Mouse (Mus musculus) testis, postnatal 14 days (tissue): ENCODE measurements at regions not wholly inside any gene's neighbourhood (a gene's known extent, or its start where the extent isn't known, plus 50 kb on each side); places are given as distances from the start of the nearest gene placed in this dataset.
A peak's percentile ranks its signal among the peaks of the same experiment; 100 is the strongest.
"Not testable (repeated sequence)": the region's sequence is repeated elsewhere in the genome, so short reads cannot be mapped to it uniquely, and the experiment has no call there.

ENCODE experiments used
- DNase-seq: peaks from one replicate; pipeline ENCODE4 v3.0.0; 2021; ENCODE audit warnings: low spot score

GRCm38 (mm10) chr12:36933118-36933610 lies 175.2 kb upstream of the Meox2 start:
- DNase-seq = no peak

GRCm38 (mm10) chr12:36943903-36944302 lies 164.4 kb upstream of the Meox2 start:
- DNase-seq = no peak

- peak; percentile 5 for DNase-seq
Observed at GRCm38 (mm10) chr12:36945964-36946363, 162.4 kb upstream of the Meox2 start.

GRCm38 (mm10) chr12:36947902-36948301 lies 160.4 kb upstream of the Meox2 start:
- DNase-seq = no peak

GRCm38 (mm10) chr12:36949096-36949738 lies 159.1 kb upstream of the Meox2 start:
- no peak for DNase-seq

- no peak for DNase-seq
Observed at GRCm38 (mm10) chr12:36974432-36975094, 133.8 kb upstream of the Meox2 start.

GRCm38 (mm10) chr12:36977141-36977540 lies 131.2 kb upstream of the Meox2 start:
- no peak for DNase-seq

GRCm38 (mm10) chr12:36991135-36991534 lies 117.2 kb upstream of the Meox2 start:
- DNase-seq = no peak

GRCm38 (mm10) chr12:36991970-36992369 lies 116.4 kb upstream of the Meox2 start:
- DNase-seq = no peak

GRCm38 (mm10) chr12:37001401-37001800 lies 106.9 kb upstream of the Meox2 start:
- DNase-seq = no peak

- no peak for DNase-seq
Observed at GRCm38 (mm10) chr12:37005262-37005661, 103.1 kb upstream of the Meox2 start.

- no peak for DNase-seq
Observed at GRCm38 (mm10) chr12:37010306-37010705, 98.0 kb upstream of the Meox2 start.

GRCm38 (mm10) chr12:37014401-37014800 lies 93.9 kb upstream of the Meox2 start:
- DNase-seq = no peak

GRCm38 (mm10) chr12:37014945-37015344 lies 93.4 kb upstream of the Meox2 start:
- DNase-seq = not testable (repeated sequence)

GRCm38 (mm10) chr12:37015474-37016248 lies 92.7 kb upstream of the Meox2 start:
- no peak for DNase-seq

- no peak for DNase-seq
Observed at GRCm38 (mm10) chr12:37047191-37047590, 61.1 kb upstream of the Meox2 start.

GRCm38 (mm10) chr12:37050596-37050995 lies 57.7 kb upstream of the Meox2 start:
- no peak for DNase-seq

GRCm38 (mm10) chr12:37057411-37057810 lies 50.9 kb upstream of the Meox2 start:
- DNase-seq = no peak
